Mouse (Mus musculus): Measurements from ENCODE around the gene Iqgap2. TPM values are rescaled to one million over a fixed set of nuclear protein-coding genes. Genes with fewer than 3 reads are reported as not detected.

Gene Iqgap2
- polyA plus RNA-seq, 1 experiment = 12.5 TPM

DNA sequence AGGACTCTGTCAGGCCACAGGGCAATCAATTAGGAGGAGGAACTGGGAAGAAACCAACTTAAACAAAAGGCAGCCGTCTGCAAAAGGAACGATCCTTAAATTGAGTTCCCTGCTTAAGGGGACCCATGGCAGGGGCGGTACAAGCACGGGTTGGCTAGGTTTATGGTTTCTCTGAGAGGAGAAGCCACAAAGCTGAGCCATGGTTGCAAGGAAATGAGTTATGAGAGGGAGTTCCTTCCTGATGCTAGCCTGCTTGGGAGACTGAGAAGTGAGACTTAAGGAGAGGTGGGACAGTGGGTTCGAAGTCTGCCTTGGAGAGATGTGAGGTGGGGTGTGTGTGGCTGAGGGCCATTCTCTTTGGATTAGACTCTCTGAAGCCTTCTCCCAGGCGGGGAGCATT is 193.8 kb downstream of the Iqgap2 start:
- no peaks in the 10 kb centered on the region for H3K4me1 ChIP-seq (ENCODE audit: control insufficient read depth, insufficient read depth, low read length)

DNA sequence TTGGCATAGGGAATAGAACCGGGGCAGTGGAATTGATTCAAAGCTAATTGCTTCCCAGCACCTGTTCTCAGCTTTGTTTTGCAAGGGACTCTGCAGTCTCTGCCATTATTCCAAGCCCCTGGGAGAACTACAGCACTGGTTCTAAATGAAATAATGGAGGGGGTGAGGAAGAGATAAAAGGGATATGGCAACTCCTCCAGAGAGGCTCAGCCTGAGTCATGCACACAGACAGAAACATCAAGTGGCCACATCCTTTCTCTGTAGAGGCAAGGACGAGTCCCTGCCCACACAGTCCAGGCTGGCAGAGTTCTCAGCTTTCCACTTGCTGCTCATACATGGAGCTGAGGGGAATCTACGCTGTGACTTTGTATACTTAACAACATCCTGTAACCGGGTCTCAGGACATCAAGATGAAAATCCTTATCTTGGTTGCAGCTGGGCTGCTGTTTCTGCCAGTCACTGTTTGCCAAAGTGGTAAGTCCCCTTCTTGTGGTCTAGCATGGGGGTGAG is 195.0 kb downstream of the Iqgap2 start, which contains the start of gene F2rl2:
TSS of gene F2rl2 (plus strand) at position 200 of the 510 bp plus-strand sequence.
- TF ChIP-seq CTCF (conservative IDR thresholded peaks at IDR 0.05; ENCODE audit: insufficient read depth, insufficient read length, low read depth, low read length) (no peak), POLR2A (IDR thresholded peaks at IDR 0.05; ENCODE audit: low read depth, low read length) (no peak)
- no peaks in the 10 kb centered on the region for H3K27me3 ChIP-seq (replicated peaks; ENCODE audit: control insufficient read depth, insufficient read depth, low read length)
- 62% methylated on average over 4 of the region's 4 CpGs for WGBS
- DNase-seq = no peak
- H3K4me1 ChIP-seq (ENCODE audit: control insufficient read depth, insufficient read depth, low read length) = no peaks in the 10 kb centered on the region
- no peak within 1 kb of the TSS for H3K4me3 ChIP-seq (ENCODE audit: insufficient read depth, low read depth, low read length)
- H3K27ac ChIP-seq (ENCODE audit: insufficient read depth, low read depth, low read length) = no peak within 1 kb of the TSS
- no peaks in the 10 kb centered on the region for H3K36me3 ChIP-seq (ENCODE audit: control insufficient read depth, insufficient read depth, low read length)

More for the DNA sequence above, 193.8 kb downstream of the Iqgap2 start:
- no peak overlapping the region for H3K27ac ChIP-seq (ENCODE audit: insufficient read depth, low read depth, low read length)
- no peak for DNase-seq
- no peak for TF ChIP-seq POLR2A (IDR thresholded peaks at IDR 0.05; ENCODE audit: low read depth, low read length)
- no peak for TF ChIP-seq CTCF (conservative IDR thresholded peaks at IDR 0.05; ENCODE audit: insufficient read depth, insufficient read length, low read depth, low read length)
- no peaks in the 10 kb centered on the region for H3K27me3 ChIP-seq (replicated peaks; ENCODE audit: control insufficient read depth, insufficient read depth, low read length)
- no peak overlapping the region for H3K4me3 ChIP-seq (ENCODE audit: insufficient read depth, low read depth, low read length)
- 35% methylated on average over 6 of the region's 6 CpGs for WGBS
- H3K36me3 ChIP-seq (ENCODE audit: control insufficient read depth, insufficient read depth, low read length) = no peaks in the 10 kb centered on the region

DNA sequence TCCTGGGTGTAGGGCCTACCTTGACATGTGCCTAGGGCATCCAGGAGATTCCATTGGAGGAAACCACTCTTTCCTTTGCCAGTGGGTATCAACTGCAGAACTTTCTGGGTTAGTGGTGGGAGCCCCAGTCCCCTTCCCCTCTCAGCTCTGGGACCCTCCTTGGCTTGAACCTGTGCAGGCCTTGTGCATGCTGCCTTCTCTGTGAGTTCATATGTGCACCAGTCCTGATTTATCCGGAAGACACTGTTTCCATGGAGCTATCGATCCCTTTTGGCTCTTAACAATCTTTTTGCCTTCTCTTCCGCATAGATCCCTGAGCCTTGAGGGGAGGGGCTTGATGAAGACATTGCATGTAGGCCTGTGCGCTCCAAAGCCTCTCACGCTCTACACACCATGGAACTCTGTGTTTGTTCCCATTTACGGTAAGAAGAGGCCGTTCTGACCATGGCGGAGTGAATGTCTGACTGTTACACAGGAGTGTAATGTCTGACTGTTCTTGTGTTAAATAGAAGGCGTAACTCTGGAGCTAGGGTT is 195.5 kb downstream of the Iqgap2 start:
- Histone ChIP-seq H3K36me3 (ENCODE audit: control insufficient read depth, insufficient read depth, low read length) (no peaks in the 10 kb centered on the region), H3K4me1 (ENCODE audit: control insufficient read depth, insufficient read depth, low read length) (no peaks in the 10 kb centered on the region), H3K27ac (ENCODE audit: insufficient read depth, low read depth, low read length) (no peak overlapping the region), H3K4me3 (ENCODE audit: insufficient read depth, low read depth, low read length) (no peak overlapping the region), H3K27me3 (replicated peaks; ENCODE audit: control insufficient read depth, insufficient read depth, low read length) (no peaks in the 10 kb centered on the region)
- TF ChIP-seq POLR2A (IDR thresholded peaks at IDR 0.05; ENCODE audit: low read depth, low read length) (no peak), CTCF (conservative IDR thresholded peaks at IDR 0.05; ENCODE audit: insufficient read depth, insufficient read length, low read depth, low read length) (no peak)
- no peak for DNase-seq
- 96% methylated on average over 9 of the region's 9 CpGs for WGBS

DNA sequence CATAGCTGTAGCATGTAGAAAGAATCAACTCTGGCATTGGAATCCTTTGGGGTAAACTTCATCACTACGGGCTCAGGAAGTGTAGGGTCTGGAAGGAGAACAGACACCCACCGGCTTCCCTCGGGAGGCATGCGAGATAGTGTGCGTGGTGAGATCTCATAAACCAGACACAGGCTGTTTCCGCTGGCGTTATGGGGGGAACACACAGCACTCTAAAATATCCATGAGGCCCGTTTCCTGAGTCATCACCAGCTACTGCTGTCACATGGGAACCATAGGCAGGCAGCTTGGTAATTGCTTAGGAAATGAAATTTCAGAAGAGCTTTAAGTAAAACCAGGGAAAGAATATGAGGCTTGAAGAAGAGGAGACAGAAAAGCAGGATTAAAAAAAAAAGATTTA is 199.5 kb downstream of the Iqgap2 start:
- DNase-seq = no peak
- H3K4me1 ChIP-seq (ENCODE audit: control insufficient read depth, insufficient read depth, low read length) = no peaks in the 10 kb centered on the region
- no peak overlapping the region for H3K27ac ChIP-seq (ENCODE audit: insufficient read depth, low read depth, low read length)
- WGBS = 90% methylated on average over 8 of the region's 8 CpGs
- no peaks in the 10 kb centered on the region for H3K27me3 ChIP-seq (replicated peaks; ENCODE audit: control insufficient read depth, insufficient read depth, low read length)
- H3K4me3 ChIP-seq (ENCODE audit: insufficient read depth, low read depth, low read length) = no peak overlapping the region
- H3K36me3 ChIP-seq (ENCODE audit: control insufficient read depth, insufficient read depth, low read length) = no peaks in the 10 kb centered on the region
- TF ChIP-seq POLR2A (IDR thresholded peaks at IDR 0.05; ENCODE audit: low read depth, low read length) (no peak), CTCF (conservative IDR thresholded peaks at IDR 0.05; ENCODE audit: insufficient read depth, insufficient read length, low read depth, low read length) (no peak)

DNA sequence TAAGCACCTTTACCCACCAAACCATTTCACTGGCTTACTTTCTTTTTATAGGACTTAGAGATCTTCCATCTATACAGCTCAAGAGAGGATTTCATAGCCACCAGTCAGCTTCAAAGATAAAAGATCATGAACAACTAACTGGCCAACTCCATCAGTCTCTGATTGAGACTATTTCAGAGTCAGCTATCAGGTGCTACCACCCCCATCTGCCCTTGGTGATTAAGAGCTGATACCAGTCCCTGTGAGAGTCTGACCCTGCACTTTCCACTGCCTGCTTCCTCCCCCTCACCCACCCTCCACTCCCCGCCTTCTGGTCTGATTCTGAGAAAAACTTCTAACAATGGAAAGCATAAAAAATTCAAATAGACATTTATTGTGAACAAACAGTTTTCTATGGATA is 203.1 kb downstream of the Iqgap2 start:
- Histone ChIP-seq H3K27ac (ENCODE audit: insufficient read depth, low read depth, low read length) (no peak overlapping the region), H3K36me3 (ENCODE audit: control insufficient read depth, insufficient read depth, low read length) (no peaks in the 10 kb centered on the region), H3K4me1 (ENCODE audit: control insufficient read depth, insufficient read depth, low read length) (no peaks in the 10 kb centered on the region), H3K27me3 (replicated peaks; ENCODE audit: control insufficient read depth, insufficient read depth, low read length) (no peaks in the 10 kb centered on the region), H3K4me3 (ENCODE audit: insufficient read depth, low read depth, low read length) (no peak overlapping the region)
- WGBS = 85% methylated on average over 1 of the region's 1 CpGs
- no peak for DNase-seq
- TF ChIP-seq CTCF (conservative IDR thresholded peaks at IDR 0.05; ENCODE audit: insufficient read depth, insufficient read length, low read depth, low read length) = no peak
- no peak for TF ChIP-seq POLR2A (IDR thresholded peaks at IDR 0.05; ENCODE audit: low read depth, low read length)

DNA sequence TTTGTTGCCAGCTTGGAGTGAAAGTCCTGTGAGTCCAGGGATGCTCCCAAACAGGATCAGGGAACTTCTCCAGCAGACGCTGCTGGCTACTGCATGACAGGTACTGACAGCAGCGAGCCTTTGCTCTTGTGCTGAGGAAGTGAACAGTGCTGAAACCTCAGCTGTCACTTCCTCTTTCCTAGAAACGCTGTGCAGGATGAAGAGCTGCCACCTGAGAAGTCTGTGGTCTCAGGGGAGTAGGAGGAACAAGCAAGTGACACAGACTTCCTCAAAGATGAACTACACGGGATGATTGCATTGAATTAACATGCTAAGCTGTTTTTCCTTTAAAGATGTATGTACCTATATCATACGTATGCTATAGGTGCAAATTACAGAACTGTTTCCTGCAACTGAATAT is 206.0 kb downstream of the Iqgap2 start:
- TF ChIP-seq POLR2A (IDR thresholded peaks at IDR 0.05; ENCODE audit: low read depth, low read length) (no peak), CTCF (conservative IDR thresholded peaks at IDR 0.05; ENCODE audit: insufficient read depth, insufficient read length, low read depth, low read length) (no peak)
- Histone ChIP-seq H3K27me3 (replicated peaks; ENCODE audit: control insufficient read depth, insufficient read depth, low read length) (no peaks in the 10 kb centered on the region), H3K4me3 (ENCODE audit: insufficient read depth, low read depth, low read length) (no peak overlapping the region), H3K27ac (ENCODE audit: insufficient read depth, low read depth, low read length) (no peak overlapping the region), H3K36me3 (ENCODE audit: control insufficient read depth, insufficient read depth, low read length) (no peaks in the 10 kb centered on the region), H3K4me1 (ENCODE audit: control insufficient read depth, insufficient read depth, low read length) (no peaks in the 10 kb centered on the region)
- no peak for DNase-seq
- 53% methylated on average over 5 of the region's 5 CpGs for WGBS

DNA sequence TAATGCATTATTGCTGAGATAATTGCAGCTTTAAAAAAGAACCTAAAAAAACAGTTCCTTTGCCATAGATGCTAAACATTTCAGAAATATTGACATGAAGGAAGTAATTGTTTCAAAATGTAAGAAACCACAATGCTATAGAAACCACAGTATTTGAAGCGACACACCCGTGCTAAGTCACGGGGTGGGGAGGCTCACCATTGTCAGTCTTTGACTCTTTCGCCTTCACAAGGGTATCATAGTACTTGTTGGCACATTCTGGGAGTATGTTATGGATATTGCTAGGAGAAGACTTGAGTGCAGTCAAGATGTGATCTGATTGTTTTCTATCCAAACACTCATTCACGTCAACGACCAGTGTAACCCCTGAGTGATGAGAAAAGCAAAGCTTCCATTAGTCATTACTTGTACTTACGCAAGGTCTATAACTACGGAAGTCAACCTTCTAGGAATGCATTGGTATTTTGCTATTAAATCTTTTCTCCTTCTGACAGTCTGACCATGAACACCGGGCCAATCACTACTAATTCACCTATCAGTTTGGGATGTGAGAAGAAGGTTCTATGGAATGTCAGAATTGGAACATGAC is 207.0 kb downstream of the Iqgap2 start:
- no peak for TF ChIP-seq CTCF (conservative IDR thresholded peaks at IDR 0.05; ENCODE audit: insufficient read depth, insufficient read length, low read depth, low read length)
- no peak for DNase-seq
- 91% methylated on average over 9 of the region's 9 CpGs for WGBS
- Histone ChIP-seq H3K27me3 (replicated peaks; ENCODE audit: control insufficient read depth, insufficient read depth, low read length) (no peaks in the 10 kb centered on the region), H3K27ac (ENCODE audit: insufficient read depth, low read depth, low read length) (no peak overlapping the region), H3K4me3 (ENCODE audit: insufficient read depth, low read depth, low read length) (no peak overlapping the region), H3K4me1 (ENCODE audit: control insufficient read depth, insufficient read depth, low read length) (no peaks in the 10 kb centered on the region), H3K36me3 (ENCODE audit: control insufficient read depth, insufficient read depth, low read length) (no peaks in the 10 kb centered on the region)
